Mouse (Mus musculus): ENCODE results near the gene Zfp473.
"Not testable (repeated sequence)": the region's sequence is repeated elsewhere in the genome, so short reads cannot be mapped to it uniquely, and the experiment has no call there.

Gene Zfp473

GRCm38 (mm10) chr7:44709881-44710280, 41.0 kb downstream of the Zfp473 start:
- DNase-seq = no peak

GRCm38 (mm10) chr7:44708574-44708973, 42.3 kb downstream of the Zfp473 start, which contains the start of gene Izumo2:
TSS of gene Izumo2 (plus strand) at chr7:44708742.
- no peak for DNase-seq

GRCm38 (mm10) chr7:44708093-44708492, 42.8 kb downstream of the Zfp473 start:
- not testable (repeated sequence) for DNase-seq

- DNase-seq = no peak
Measured at GRCm38 (mm10) chr7:44707169-44707675, 43.6 kb downstream of the Zfp473 start.

GRCm38 (mm10) chr7:44706322-44706721, 44.5 kb downstream of the Zfp473 start:
- no peak for DNase-seq

GRCm38 (mm10) chr7:44705086-44705485, 45.8 kb downstream of the Zfp473 start:
- no peak for DNase-seq

GRCm38 (mm10) chr7:44704363-44704762, 46.5 kb downstream of the Zfp473 start:
- DNase-seq = peak; percentile 26 to 61

GRCm38 (mm10) chr7:44702985-44703384, 47.9 kb downstream of the Zfp473 start:
- no peak for DNase-seq

- DNase-seq = peak; percentile 72 to 74
Measured at GRCm38 (mm10) chr7:44701921-44702320, 48.9 kb downstream of the Zfp473 start.

GRCm38 (mm10) chr7:44697980-44698379, 52.9 kb downstream of the Zfp473 start:
- DNase-seq = no peak

- peak; percentile 70 to 79 for DNase-seq
Measured at GRCm38 (mm10) chr7:44697191-44697710, 53.6 kb downstream of the Zfp473 start.

GRCm38 (mm10) chr7:44695223-44695622, 55.6 kb downstream of the Zfp473 start:
- DNase-seq = no peak

- no peak for DNase-seq
Measured at GRCm38 (mm10) chr7:44693427-44694175, 57.2 kb downstream of the Zfp473 start.

GRCm38 (mm10) chr7:44689331-44689730, 61.5 kb downstream of the Zfp473 start:
- DNase-seq = peak; percentile 61

GRCm38 (mm10) chr7:44688890-44689289, 62.0 kb downstream of the Zfp473 start:
- DNase-seq = peak in 1 of 2 experiments; percentile 3

- no peak for DNase-seq
Measured at GRCm38 (mm10) chr7:44685531-44686402, 65.1 kb downstream of the Zfp473 start.

GRCm38 (mm10) chr7:44683656-44684055, 67.2 kb downstream of the Zfp473 start:
- DNase-seq = no peak
